Mouse (Mus musculus) T-helper 1 cell (primary cell): Measurements from ENCODE around the gene Ttc30a1.
"Not testable (repeated sequence)": the region's sequence is repeated elsewhere in the genome, so short reads cannot be mapped to it uniquely, and the experiment has no call there.

Experiments
- in situ Hi-C: fragments of 300-600 bp; cut with MboI, MseI; formaldehyde crosslinking; loops from one replicate; pipeline ENCODE4 v1.15.1; 2025; ENCODE audit warnings: high pct_unique_total_duplicates

Ttc30a1 gene

GRCm38 (mm10) chr2:75981440-75982081, at the start of gene Ttc30a1:
Gene Ttc30a1, minus strand, starts transcription at chr2:75981967.
- in situ Hi-C loops = not testable (repeated sequence)

GRCm38 (mm10) chr2:76030080-76030479, 48.3 kb upstream of the Ttc30a1 start:
- in situ Hi-C loops = no loop called here

GRCm38 (mm10) chr2:76029081-76029901, 47.5 kb upstream of the Ttc30a1 start:
- in situ Hi-C loops = no loop called here

- in situ Hi-C loops = no loop called here
These were observed 35.1 kb upstream of the Ttc30a1 start for GRCm38 (mm10) chr2:76016890-76017289.

GRCm38 (mm10) chr2:76016136-76016535, 34.4 kb upstream of the Ttc30a1 start:
- in situ Hi-C loops = no loop called here

GRCm38 (mm10) chr2:76015460-76015859, 33.7 kb upstream of the Ttc30a1 start:
- in situ Hi-C loops = no loop called here

GRCm38 (mm10) chr2:76014659-76015058, 32.9 kb upstream of the Ttc30a1 start:
- in situ Hi-C loops = no loop called here

GRCm38 (mm10) chr2:76006194-76006593, 24.4 kb upstream of the Ttc30a1 start:
- in situ Hi-C loops = no loop called here

- in situ Hi-C loops = no loop called here
These were observed 21.1 kb upstream of the Ttc30a1 start for GRCm38 (mm10) chr2:76002899-76003298.

GRCm38 (mm10) chr2:76001392-76001791, 19.6 kb upstream of the Ttc30a1 start:
- in situ Hi-C loops = no loop called here

GRCm38 (mm10) chr2:75999636-76000035, 17.9 kb upstream of the Ttc30a1 start:
- in situ Hi-C loops = no loop called here

- in situ Hi-C loops = no loop called here
These were observed 16.9 kb upstream of the Ttc30a1 start for GRCm38 (mm10) chr2:75998692-75999091.

GRCm38 (mm10) chr2:75997726-75998125, 16.0 kb upstream of the Ttc30a1 start:
- in situ Hi-C loops = no loop called here

- in situ Hi-C loops = no loop called here
These were observed 13.1 kb upstream of the Ttc30a1 start for GRCm38 (mm10) chr2:75994841-75995240.

GRCm38 (mm10) chr2:75991581-75992205, 9.9 kb upstream of the Ttc30a1 start:
- in situ Hi-C loops = no loop called here

- in situ Hi-C loops = no loop called here
These were observed 9.2 kb upstream of the Ttc30a1 start for GRCm38 (mm10) chr2:75990885-75991539.

- in situ Hi-C loops = loop anchor here (5.0 kb wide), 1 partner anchor 83 kb away; no protein-coding TSS in a partner anchor
These were observed 7.9 kb upstream of the Ttc30a1 start for GRCm38 (mm10) chr2:75989694-75990093.

GRCm38 (mm10) chr2:75988779-75989363, 7.1 kb upstream of the Ttc30a1 start:
- in situ Hi-C loops = loop anchor here (5.0 kb wide), 1 partner anchor 83 kb away; no protein-coding TSS in a partner anchor

GRCm38 (mm10) chr2:75988378-75988777, 6.6 kb upstream of the Ttc30a1 start:
- in situ Hi-C loops = loop anchor here (5.0 kb wide), 1 partner anchor 84 kb away; no protein-coding TSS in a partner anchor

- in situ Hi-C loops = loop anchor here (5.0 kb wide), 1 partner anchor 85 kb away; no protein-coding TSS in a partner anchor
These were observed 6.0 kb upstream of the Ttc30a1 start for GRCm38 (mm10) chr2:75987739-75988138.

- in situ Hi-C loops = loop anchor here (5.0 kb wide), 1 partner anchor 87 kb away; no protein-coding TSS in a partner anchor
These were observed 3.4 kb upstream of the Ttc30a1 start for GRCm38 (mm10) chr2:75985124-75985523.
